Mouse (Mus musculus) ES-Bruce4 (cell line): Measurements from ENCODE around the gene Slc25a21.

ENCODE experiments used
- CTCF ChIP-seq: IDR thresholded peaks from one replicate; pipeline ENCODE4 v1.8.1; 2011; ENCODE audit warnings: low read depth, low read length
- EP300 ChIP-seq: IDR thresholded peaks from 2 replicates; pipeline ENCODE4 v1.6.1; 2011; ENCODE audit warnings: low read depth, low read length; ENCODE audit not compliant: insufficient read depth
- POLR2A ChIP-seq: IDR thresholded peaks from one replicate; pipeline ENCODE4 v1.8.1; 2011; ENCODE audit warnings: low read length; ENCODE audit not compliant: insufficient read depth

GRCm38 (mm10) chr12:56940861-56941260, 256.4 kb downstream of the Slc25a21 start:
- no peak for TF ChIP-seq EP300
- TF ChIP-seq CTCF, result no peak
- TF ChIP-seq POLR2A, result no peak
